Mouse (Mus musculus) lung, adult 2 months (tissue): ENCODE measurements around the gene Glt6d1. TPM values are rescaled to one million over a fixed set of nuclear protein-coding genes. Genes with fewer than 3 reads are reported as not detected.

Source experiments
- DNase-seq: peaks from one replicate; pipeline ENCODE4 v3.0.0; 2022
- H3K4me1 ChIP-seq: fragments of 200-500 bp; 2 replicates; pipeline ENCODE4 v1.6.1; 2011; ENCODE audit warnings: low read length; ENCODE audit not compliant: control insufficient read depth, insufficient read depth
- H3K4me3 ChIP-seq: fragments of 200-500 bp; replicated peaks from 2 replicates; pipeline ENCODE3; 2011; ENCODE audit warnings: low read depth, mild to moderate bottlenecking, control low read depth, low read length; ENCODE audit errors: extremely low read depth
- CTCF ChIP-seq: fragments of 200-500 bp; IDR thresholded peaks from 2 replicates; pipeline ENCODE4 v1.5.1; 2011; ENCODE audit warnings: mild to moderate bottlenecking, low read length, control low read depth; ENCODE audit not compliant: insufficient read depth
- POLR2A ChIP-seq: fragments of 200-500 bp; IDR thresholded peaks from 2 replicates; pipeline ENCODE4 v1.6.1; 2011; ENCODE audit warnings: low read depth, mild to moderate bottlenecking, control low read depth, low read length, borderline replicate concordance; ENCODE audit errors: extremely low read depth
- WGBS: fragments of 180-500 bp; shearing (Covaris S2); methylation state at CpG from one replicate; pipeline ENCODE4 v1.1.7; 2018; 5-methylcytosine and 5-hydroxymethylcytosine counted together
- polyA plus RNA-seq: library from polyadenylated mRNA; depleted of rRNA; stranded (reverse); fragments of >200 nt; gene quantifications from 2 replicates; pipeline ENCODE4 v1.2.3, GENCODE M21; 2012

Glt6d1 gene
- polyA plus RNA-seq, 1 experiment: not detected

GRCm38 (mm10) chr2:25847226-25847625 lies 31.6 kb upstream of the Glt6d1 start, which contains the start of gene Sohlh1:
Gene Sohlh1, minus strand, starts transcription at chr2:25847248.
- Histone ChIP-seq H3K4me3 (no peak within 1 kb of the TSS), H3K4me1 (no peaks in the 10 kb centered on the region)
- TF ChIP-seq POLR2A: no peak
- TF ChIP-seq CTCF: no peak
- no peak for DNase-seq
- 75% methylated on average over 16 of the region's 16 CpGs for WGBS

DNA sequence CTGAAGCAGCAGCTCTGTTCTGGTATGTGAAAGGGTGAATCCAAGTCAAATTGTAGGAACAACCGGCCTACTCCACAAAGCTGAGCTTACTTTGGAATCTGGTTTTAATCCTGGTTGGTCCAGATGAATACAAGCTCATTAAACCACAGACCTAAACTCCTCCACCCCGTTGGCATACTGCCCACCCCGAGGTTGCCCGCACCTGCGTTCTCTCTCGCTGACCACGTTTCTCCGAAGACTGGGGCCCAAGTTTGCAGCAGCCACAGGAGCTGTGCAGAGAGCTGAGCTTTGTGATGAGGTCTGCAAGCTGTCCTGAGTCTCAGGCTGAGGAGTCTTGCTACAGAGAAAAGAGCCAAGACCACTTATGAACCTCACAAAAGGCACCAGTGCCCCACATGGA lies 30.9 kb upstream of the Glt6d1 start:
- Histone ChIP-seq H3K4me3 (no peak overlapping the region), H3K4me1 (no peaks in the 10 kb centered on the region)
- WGBS: 84% methylated on average over 8 of the region's 8 CpGs
- no peak for DNase-seq
- TF ChIP-seq CTCF (no peak), POLR2A (no peak)

- WGBS: 67% methylated on average over 3 of the region's 3 CpGs
Measured at GRCm38 (mm10) chr2:25844097-25844496, 28.4 kb upstream of the Glt6d1 start.

GRCm38 (mm10) chr2:25842758-25843157 lies 27.1 kb upstream of the Glt6d1 start:
- Histone ChIP-seq H3K4me3 (no peak overlapping the region), H3K4me1 (no peaks in the 10 kb centered on the region)
- no peak for TF ChIP-seq POLR2A
- TF ChIP-seq CTCF: no peak
- 50% methylated on average over 1 of the region's 1 CpGs for WGBS
- no peak for DNase-seq

More at GRCm38 (mm10) chr2:25844097-25844496, 28.4 kb upstream of the Glt6d1 start:
- Histone ChIP-seq H3K4me3 (no peak overlapping the region), H3K4me1 (no peaks in the 10 kb centered on the region)
- no peak for DNase-seq
- no peak for TF ChIP-seq CTCF
- TF ChIP-seq POLR2A: no peak

- H3K4me3 ChIP-seq: no peak overlapping the region
- no peaks in the 10 kb centered on the region for H3K4me1 ChIP-seq
- no peak for TF ChIP-seq POLR2A
- no peak for TF ChIP-seq CTCF
- no peak for DNase-seq
- 52% methylated on average over 4 of the region's 4 CpGs for WGBS
Measured at GRCm38 (mm10) chr2:25842161-25842560, 26.5 kb upstream of the Glt6d1 start.

DNA sequence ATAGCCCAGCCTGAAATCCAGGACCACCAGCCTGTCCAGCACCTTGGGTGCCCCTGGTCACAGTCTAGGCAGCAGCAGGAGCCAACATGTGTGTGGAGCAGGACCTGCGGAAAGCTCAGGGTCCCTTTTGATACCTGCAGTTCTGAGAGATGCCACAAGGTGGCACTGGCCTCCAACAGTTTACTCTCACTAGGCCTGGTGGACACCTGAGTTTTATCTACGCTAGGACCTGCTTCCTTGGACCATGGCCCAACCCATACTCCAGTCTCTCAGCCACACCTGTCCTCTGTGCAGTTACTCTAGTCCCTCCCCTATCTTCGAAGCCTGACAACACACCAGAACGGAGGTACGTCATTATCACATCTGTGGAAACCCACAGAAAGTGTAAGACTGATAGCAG lies 20.6 kb upstream of the Glt6d1 start:
- Histone ChIP-seq H3K4me3 (no peak overlapping the region), H3K4me1 (no peaks in the 10 kb centered on the region)
- WGBS: 43% methylated on average over 5 of the region's 5 CpGs
- DNase-seq: peak; percentile 70
- TF ChIP-seq POLR2A: no peak
- peak; percentile 90 for TF ChIP-seq CTCF

GRCm38 (mm10) chr2:25830786-25831185 lies 15.1 kb upstream of the Glt6d1 start:
- Histone ChIP-seq H3K4me3 (no peak overlapping the region), H3K4me1 (no peaks in the 10 kb centered on the region)
- WGBS: 48% methylated on average over 3 of the region's 3 CpGs
- DNase-seq: no peak
- TF ChIP-seq POLR2A: no peak
- no peak for TF ChIP-seq CTCF

GRCm38 (mm10) chr2:25828344-25828947 lies 12.8 kb upstream of the Glt6d1 start:
- WGBS: 68% methylated on average over 8 of the region's 8 CpGs
- Histone ChIP-seq H3K4me3 (no peak overlapping the region), H3K4me1 (no peaks in the 10 kb centered on the region)
- TF ChIP-seq CTCF (no peak), POLR2A (no peak)
- DNase-seq: no peak

DNA sequence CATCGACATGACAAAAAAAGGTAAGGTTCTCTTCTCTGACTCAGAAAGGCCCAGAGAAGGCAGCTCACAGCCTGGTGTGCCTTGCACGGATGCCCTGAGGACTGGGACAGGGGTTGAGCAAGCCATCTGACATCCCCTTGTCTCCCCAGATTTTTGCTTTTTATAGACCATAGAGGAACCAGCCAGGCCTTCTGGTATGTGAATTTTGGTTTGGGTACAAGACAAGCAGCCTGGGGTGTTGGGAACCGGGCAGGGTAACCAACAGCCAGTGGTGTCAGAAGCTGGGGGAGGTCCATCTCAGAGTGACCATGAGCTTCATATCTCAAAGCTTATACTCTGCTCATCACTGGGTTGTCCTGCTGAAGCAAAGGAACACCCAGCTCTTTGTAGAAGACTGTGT lies 9.1 kb upstream of the Glt6d1 start:
- H3K4me3 ChIP-seq: no peak overlapping the region
- TF ChIP-seq POLR2A: no peak
- DNase-seq: no peak
- 78% methylated on average over 3 of the region's 3 CpGs for WGBS
- no peaks in the 10 kb centered on the region for H3K4me1 ChIP-seq

DNA sequence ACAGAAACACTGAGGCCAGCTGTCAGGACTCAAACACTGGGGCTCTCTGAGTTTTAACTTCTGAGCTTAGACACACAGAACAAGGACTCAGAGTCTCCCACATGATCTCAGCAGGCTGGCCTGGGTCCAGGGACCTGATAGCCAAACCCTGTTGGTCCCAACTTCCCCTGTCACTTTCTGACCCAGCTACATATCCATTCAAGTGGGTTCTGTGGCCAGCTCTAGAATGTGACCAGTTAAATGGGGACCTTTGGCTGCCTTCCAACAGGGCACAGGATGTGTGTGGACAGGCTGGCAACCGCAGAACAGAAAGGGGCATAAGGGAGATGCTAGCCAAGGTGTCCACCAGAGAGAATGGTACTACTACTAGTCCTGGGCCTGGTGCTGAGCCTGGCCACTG lies 7.2 kb upstream of the Glt6d1 start, which contains the start of gene Lcn9:
Lcn9 (plus strand) TSS at position 348 of the 400 bp plus-strand sequence.
- no peak for DNase-seq
- H3K4me1 ChIP-seq: no peaks in the 10 kb centered on the region
- TF ChIP-seq POLR2A (no peak), CTCF (no peak)
- WGBS: 39% methylated on average over 1 of the region's 1 CpGs
- H3K4me3 ChIP-seq: no peak within 1 kb of the TSS
